Mouse (Mus musculus) kidney, embryonic 16.5 days (tissue): Measurements from ENCODE around the gene Arhgef10l. TPM values are rescaled to one million over a fixed set of nuclear protein-coding genes. Genes with fewer than 3 reads are reported as not detected.
A peak's percentile ranks its signal among the peaks of the same experiment; 100 is the strongest.
"Not testable (repeated sequence)": the region's sequence is repeated elsewhere in the genome, so short reads cannot be mapped to it uniquely, and the experiment has no call there.

Experiments
- ATAC-seq: fragments of 200-750 bp; cut with Nextera tagmentation; 2 replicates; pipeline ENCODE4 v1.8.0; 2017; ENCODE audit warnings: moderate TSS enrichment; ENCODE audit not compliant: low FRiP score, low TSS enrichment
- H3K27ac ChIP-seq: fragments of 300-500 bp; sonication (generic); 2 replicates; pipeline ENCODE4 v1.5.1; 2014; ENCODE audit warnings: low read length
- H3K27me3 ChIP-seq: fragments of 300-500 bp; sonication (generic); 2 replicates; pipeline ENCODE4 v1.6.1; 2014; ENCODE audit warnings: low read length, control low read depth, mixed read lengths; ENCODE audit not compliant: insufficient read depth
- H3K36me3 ChIP-seq: fragments of 300-500 bp; sonication (generic); 2 replicates; pipeline ENCODE4 v1.6.1; 2014; ENCODE audit warnings: low read length, control low read depth, mixed read lengths; ENCODE audit not compliant: insufficient read depth
- H3K4me1 ChIP-seq: fragments of 300-500 bp; sonication (generic); 2 replicates; pipeline ENCODE4 v1.6.1; 2014; ENCODE audit warnings: low read length, control low read depth, mixed read lengths; ENCODE audit not compliant: insufficient read depth
- H3K4me2 ChIP-seq: fragments of 300-500 bp; sonication (generic); replicated peaks from 2 replicates; pipeline ENCODE4 v1.6.1; 2014; ENCODE audit warnings: low read depth, low read length
- H3K4me3 ChIP-seq: fragments of 300-500 bp; sonication (generic); 2 replicates; pipeline ENCODE4 v1.5.1; 2014; ENCODE audit warnings: mild to moderate bottlenecking, low read length
- H3K9ac ChIP-seq: fragments of 300-500 bp; sonication (generic); replicated peaks from 2 replicates; pipeline ENCODE4 v1.6.1; 2014; ENCODE audit warnings: low read length
- H3K9me3 ChIP-seq: fragments of 300-500 bp; sonication (generic); 2 replicates; pipeline ENCODE4 v1.6.1; 2016; ENCODE audit warnings: low read length, control low read depth
- WGBS: fragments of 180-500 bp; shearing (Covaris S2); extraction: QIAGEN DNeasy Blood & Tissue Kit; methylation state at CpG from one replicate; pipeline ENCODE4 v1.1.7; 2014; 5-methylcytosine and 5-hydroxymethylcytosine counted together
- polyA plus RNA-seq: library from polyadenylated mRNA; unstranded; fragments of >200 nt; fragmentation: Nextera tagmentation; extraction: Ambion mirVana; gene quantifications from 2 replicates; pipeline ENCODE4 v1.2.1, GENCODE M21; 2015

Arhgef10l gene
- polyA plus RNA-seq, 1 experiment from 2014 or later: 25.4 TPM

DNA sequence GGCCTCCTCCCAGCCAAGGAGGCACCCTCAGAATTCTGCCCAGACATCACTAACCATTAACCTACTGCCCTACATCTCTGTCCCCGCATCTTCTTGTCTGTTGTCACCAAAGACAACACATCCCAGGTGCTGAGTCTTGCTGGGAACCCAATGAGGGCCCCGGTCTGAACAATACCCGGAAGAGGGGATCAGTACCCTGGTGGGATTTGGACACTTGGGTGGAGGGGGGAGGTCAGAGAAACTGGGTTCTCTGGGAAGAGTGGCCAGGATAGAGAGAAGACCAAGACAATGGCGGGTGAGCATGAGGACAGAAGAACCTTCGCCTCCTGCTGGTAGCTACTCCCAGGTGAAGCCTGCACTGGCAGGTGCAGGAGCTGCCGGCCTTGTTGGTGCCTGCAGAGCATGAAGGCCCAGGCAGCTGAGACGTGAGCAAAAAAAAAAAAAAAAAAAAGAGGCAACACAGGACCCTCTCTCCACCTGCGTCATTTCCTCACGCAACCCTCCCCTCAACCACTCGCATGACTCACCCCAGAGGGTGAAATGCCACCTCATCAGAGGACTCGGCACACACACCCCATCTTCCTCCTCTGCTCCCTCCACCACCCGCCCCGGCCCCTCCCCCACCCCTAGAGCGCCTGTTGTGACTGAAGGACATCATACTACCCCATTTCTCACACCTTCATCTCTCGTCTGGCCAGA lies 83.3 kb downstream of the Arhgef10l start:
- 83% methylated on average over 15 of the region's 15 CpGs for WGBS
- no peak overlapping the region for H3K27ac ChIP-seq
- ATAC-seq: no peak
- H3K36me3 ChIP-seq: peaks cover 44% of the 10 kb centered on the region
- H3K4me2 ChIP-seq: no peak overlapping the region
- H3K9ac ChIP-seq: no peak overlapping the region
- H3K4me3 ChIP-seq: no peak overlapping the region
- peaks cover 8% of the 10 kb centered on the region; the same call in 1 of the 2 replicates for H3K4me1 ChIP-seq
- no peaks in the 10 kb centered on the region for H3K27me3 ChIP-seq
- H3K9me3 ChIP-seq: no peaks in the 10 kb centered on the region

- H3K4me1 ChIP-seq: peaks cover 8% of the 10 kb centered on the region; the same call in 1 of the 2 replicates
- no peak overlapping the region for H3K4me3 ChIP-seq
- no peaks in the 10 kb centered on the region for H3K9me3 ChIP-seq
- peak; percentile 51 for ATAC-seq
- 62% methylated on average over 23 of the region's 23 CpGs for WGBS
- no peak overlapping the region for H3K9ac ChIP-seq
- no peak overlapping the region for H3K4me2 ChIP-seq
- H3K27me3 ChIP-seq: no peaks in the 10 kb centered on the region
- peak overlapping the region; percentile 7; the same call in 1 of the 2 replicates for H3K27ac ChIP-seq
- H3K36me3 ChIP-seq: peaks cover 47% of the 10 kb centered on the region
Observed at GRCm38 (mm10) chr4:140581730-140582389, 84.0 kb downstream of the Arhgef10l start.

GRCm38 (mm10) chr4:140581341-140581729 lies 84.5 kb downstream of the Arhgef10l start:
- no peak overlapping the region for H3K27ac ChIP-seq
- no peaks in the 10 kb centered on the region for H3K9me3 ChIP-seq
- H3K9ac ChIP-seq: no peak overlapping the region
- WGBS: 74% methylated on average over 15 of the region's 16 CpGs
- no peak overlapping the region for H3K4me2 ChIP-seq
- H3K36me3 ChIP-seq: peaks cover 48% of the 10 kb centered on the region
- no peaks in the 10 kb centered on the region for H3K27me3 ChIP-seq
- ATAC-seq: no peak
- no peak overlapping the region for H3K4me3 ChIP-seq
- peaks cover 8% of the 10 kb centered on the region; the same call in 1 of the 2 replicates for H3K4me1 ChIP-seq

GRCm38 (mm10) chr4:140580866-140581265 lies 84.9 kb downstream of the Arhgef10l start:
- Histone ChIP-seq H3K4me1 (peaks cover 8% of the 10 kb centered on the region; the same call in 1 of the 2 replicates), H3K27me3 (no peaks in the 10 kb centered on the region), H3K4me2 (no peak overlapping the region), H3K4me3 (no peak overlapping the region), H3K36me3 (peaks cover 53% of the 10 kb centered on the region), H3K9ac (no peak overlapping the region), H3K9me3 (no peaks in the 10 kb centered on the region), H3K27ac (no peak overlapping the region)
- 85% methylated on average over 4 of the region's 4 CpGs for WGBS
- ATAC-seq: no peak

DNA sequence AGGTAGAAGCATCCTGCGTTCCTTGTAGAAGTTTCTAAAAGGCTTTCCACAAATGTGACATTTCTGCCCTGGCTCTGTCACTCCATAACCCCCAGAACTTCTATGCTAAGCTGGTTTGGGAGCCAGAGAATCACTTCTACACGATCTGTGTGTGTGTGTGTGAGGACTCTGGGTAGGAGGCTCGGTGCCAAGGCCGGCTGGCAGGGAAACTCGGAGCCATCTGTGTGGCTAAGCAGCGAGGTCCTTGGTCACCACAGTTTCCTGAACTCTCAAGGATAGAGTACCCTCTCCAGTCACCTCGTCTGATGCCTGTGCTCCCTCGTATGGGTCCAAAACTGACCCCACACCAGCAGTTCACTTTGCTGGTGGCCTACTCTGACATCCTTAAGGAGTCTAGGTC lies 86.2 kb downstream of the Arhgef10l start:
- Histone ChIP-seq H3K4me2 (no peak overlapping the region), H3K4me3 (no peak overlapping the region), H3K36me3 (peaks cover 59% of the 10 kb centered on the region), H3K4me1 (peaks cover 8% of the 10 kb centered on the region; the same call in 1 of the 2 replicates), H3K9me3 (no peaks in the 10 kb centered on the region), H3K27ac (no peak overlapping the region), H3K9ac (no peak overlapping the region), H3K27me3 (no peaks in the 10 kb centered on the region)
- no peak for ATAC-seq
- 92% methylated on average over 8 of the region's 8 CpGs for WGBS

GRCm38 (mm10) chr4:140579149-140579548 lies 86.7 kb downstream of the Arhgef10l start:
- Histone ChIP-seq H3K27ac (no peak overlapping the region), H3K36me3 (peaks cover 61% of the 10 kb centered on the region), H3K4me1 (peaks cover 8% of the 10 kb centered on the region; the same call in 1 of the 2 replicates), H3K9ac (no peak overlapping the region), H3K4me3 (no peak overlapping the region), H3K9me3 (no peaks in the 10 kb centered on the region), H3K27me3 (no peaks in the 10 kb centered on the region), H3K4me2 (no peak overlapping the region)
- 96% methylated on average over 13 of the region's 13 CpGs for WGBS
- ATAC-seq: no peak

DNA sequence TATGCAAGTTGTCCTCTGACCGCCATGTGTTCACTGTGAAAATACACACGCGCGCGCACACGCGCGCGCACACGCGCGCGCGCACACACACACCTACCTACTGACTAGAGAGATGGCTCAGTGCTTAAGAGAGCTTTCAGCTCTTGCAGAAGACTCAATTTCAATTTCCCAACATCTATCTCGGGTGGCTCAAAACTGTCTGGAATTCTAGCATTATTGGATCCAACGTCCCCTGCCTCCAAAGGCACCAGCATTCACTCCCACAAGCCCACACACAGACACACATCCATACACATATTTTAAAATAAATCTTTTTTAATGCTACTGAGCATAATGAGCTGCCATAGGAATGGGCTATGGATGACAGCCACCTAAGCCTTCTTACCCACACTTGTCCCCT lies 89.2 kb downstream of the Arhgef10l start:
- 91% methylated on average over 16 of the region's 16 CpGs for WGBS
- ATAC-seq: no peak
- Histone ChIP-seq H3K27ac (no peak overlapping the region), H3K36me3 (peaks cover 70% of the 10 kb centered on the region), H3K9ac (no peak overlapping the region), H3K9me3 (no peaks in the 10 kb centered on the region), H3K4me2 (no peak overlapping the region), H3K4me1 (no peaks in the 10 kb centered on the region), H3K4me3 (no peak overlapping the region), H3K27me3 (no peaks in the 10 kb centered on the region)

DNA sequence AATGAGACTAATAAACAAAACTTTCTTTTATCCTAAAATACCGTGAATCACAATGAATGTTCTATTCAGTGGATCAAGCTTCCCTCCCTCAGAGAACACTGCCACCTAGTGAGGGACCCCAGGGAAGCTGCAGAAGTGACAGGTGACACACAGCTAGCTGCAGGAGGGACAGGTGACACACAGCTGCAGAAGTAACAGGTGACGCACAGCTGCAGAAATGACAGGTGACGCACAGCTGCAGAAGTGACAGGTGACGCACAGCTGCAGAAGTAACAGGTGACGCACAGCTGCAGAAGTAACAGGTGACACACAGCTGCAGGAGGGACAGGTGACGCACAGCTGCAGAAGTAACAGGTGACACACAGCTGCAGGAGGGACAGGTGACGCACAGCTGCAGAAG lies 90.9 kb downstream of the Arhgef10l start:
- H3K36me3 ChIP-seq: peaks cover 62% of the 10 kb centered on the region
- H3K4me2 ChIP-seq, H3K4me1 ChIP-seq, H3K27ac ChIP-seq, H3K9ac ChIP-seq, H3K4me3 ChIP-seq, ATAC-seq, H3K27me3 ChIP-seq, H3K9me3 ChIP-seq: not testable (repeated sequence)
- WGBS: 89% methylated on average over 7 of the region's 7 CpGs

- peaks cover 57% of the 10 kb centered on the region for H3K36me3 ChIP-seq
Observed at GRCm38 (mm10) chr4:140572376-140572775, 93.4 kb downstream of the Arhgef10l start.

GRCm38 (mm10) chr4:140569394-140569793 lies 96.4 kb downstream of the Arhgef10l start:
- H3K27ac ChIP-seq: no peak overlapping the region
- peaks cover 64% of the 10 kb centered on the region for H3K36me3 ChIP-seq
- no peaks in the 10 kb centered on the region for H3K4me1 ChIP-seq
- no peak overlapping the region for H3K9ac ChIP-seq
- H3K4me3 ChIP-seq: no peak overlapping the region
- no peak overlapping the region for H3K4me2 ChIP-seq
- 0 out of 2 replicates have a peak, but pooled peaks cover 3% of the 10 kb centered on the region for H3K9me3 ChIP-seq
- ATAC-seq: no peak
- 80% methylated on average over 2 of the region's 2 CpGs for WGBS
- H3K27me3 ChIP-seq: no peaks in the 10 kb centered on the region

More at GRCm38 (mm10) chr4:140572376-140572775, 93.4 kb downstream of the Arhgef10l start:
- H3K9ac ChIP-seq: no peak overlapping the region
- H3K27me3 ChIP-seq: no peaks in the 10 kb centered on the region
- 90% methylated on average over 17 of the region's 17 CpGs for WGBS
- no peaks in the 10 kb centered on the region for H3K4me1 ChIP-seq
- H3K27ac ChIP-seq: no peak overlapping the region
- no peak for ATAC-seq
- H3K4me2 ChIP-seq: no peak overlapping the region
- 0 out of 2 replicates have a peak, but pooled peaks cover 3% of the 10 kb centered on the region for H3K9me3 ChIP-seq
- no peak overlapping the region for H3K4me3 ChIP-seq
